Mouse (Mus musculus) lung, postnatal 25 days (tissue): ENCODE results near the gene Fbxo41.
"Not testable (repeated sequence)": the region's sequence is repeated elsewhere in the genome, so short reads cannot be mapped to it uniquely, and the experiment has no call there.

ENCODE experiments used
- DNase-seq: peaks from one replicate; pipeline ENCODE4 v3.0.0; 2022; ENCODE audit warnings: low spot score

Gene Fbxo41

DNA sequence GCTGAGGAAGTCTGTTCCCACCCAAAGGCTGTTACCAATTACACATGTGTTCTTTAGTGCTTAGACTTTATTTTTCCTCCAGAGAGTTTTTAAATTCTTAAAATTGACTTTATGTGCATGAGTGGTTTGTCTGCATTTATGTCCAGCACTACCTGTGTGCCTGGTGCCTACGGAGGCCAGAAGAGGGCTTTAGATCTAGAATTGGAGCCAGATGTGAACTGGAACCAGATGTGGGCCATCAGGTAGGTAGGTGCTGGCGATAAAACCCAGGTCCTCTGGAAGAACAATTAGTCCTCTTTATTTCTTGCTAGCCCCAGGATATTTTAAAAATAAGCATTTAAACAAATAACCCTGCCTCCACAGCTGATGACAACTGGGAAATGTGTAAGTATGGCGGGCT, 11.2 kb downstream of the Fbxo41 start:
- DNase-seq: no peak

GRCm38 (mm10) chr6:85490252-85490651, 12.5 kb downstream of the Fbxo41 start:
- no peak for DNase-seq

DNA sequence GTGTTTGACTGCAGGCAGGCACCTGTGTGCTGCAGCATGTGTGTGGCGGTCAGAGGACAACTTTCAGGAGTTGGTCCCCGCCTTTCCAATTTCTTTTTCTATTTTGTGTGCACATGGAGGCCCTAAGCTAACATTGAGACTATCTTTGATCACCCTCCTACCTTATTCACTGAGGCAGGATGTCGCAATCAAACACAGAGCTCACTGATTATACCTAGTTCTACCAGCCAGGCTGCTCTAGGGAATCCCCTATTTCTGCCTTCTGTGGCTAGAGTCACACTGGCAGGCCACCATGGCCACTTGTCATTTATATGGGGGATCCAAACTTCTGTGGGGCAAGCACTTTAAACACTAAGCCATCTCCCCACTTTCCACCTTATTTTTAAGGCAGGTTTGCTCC, 13.1 kb downstream of the Fbxo41 start:
- DNase-seq: no peak

DNA sequence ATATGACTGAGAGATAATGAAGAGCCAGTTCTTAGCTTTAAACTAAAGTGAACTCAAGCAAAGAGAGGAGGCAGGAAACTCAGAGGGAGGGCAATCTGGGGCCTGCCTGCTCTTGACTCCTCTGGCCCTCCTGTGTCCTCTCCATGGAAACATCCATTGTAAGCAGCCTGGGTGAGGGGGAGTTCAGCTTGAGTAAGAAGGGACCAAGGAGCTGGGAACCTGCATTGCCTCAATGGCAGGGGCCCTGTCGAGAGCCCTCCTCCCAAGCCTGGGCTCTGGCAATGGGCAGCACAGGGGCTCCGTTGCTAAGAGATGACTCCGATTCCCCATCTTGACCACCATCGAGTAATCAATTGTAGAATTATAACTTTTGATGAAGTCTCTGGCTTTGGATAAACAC, 14.3 kb downstream of the Fbxo41 start:
- no peak for DNase-seq

- DNase-seq: no peak
These were observed 17.1 kb downstream of the Fbxo41 start for GRCm38 (mm10) chr6:85485738-85486137.

GRCm38 (mm10) chr6:85483843-85484721, 18.7 kb downstream of the Fbxo41 start:
- DNase-seq: no peak

DNA sequence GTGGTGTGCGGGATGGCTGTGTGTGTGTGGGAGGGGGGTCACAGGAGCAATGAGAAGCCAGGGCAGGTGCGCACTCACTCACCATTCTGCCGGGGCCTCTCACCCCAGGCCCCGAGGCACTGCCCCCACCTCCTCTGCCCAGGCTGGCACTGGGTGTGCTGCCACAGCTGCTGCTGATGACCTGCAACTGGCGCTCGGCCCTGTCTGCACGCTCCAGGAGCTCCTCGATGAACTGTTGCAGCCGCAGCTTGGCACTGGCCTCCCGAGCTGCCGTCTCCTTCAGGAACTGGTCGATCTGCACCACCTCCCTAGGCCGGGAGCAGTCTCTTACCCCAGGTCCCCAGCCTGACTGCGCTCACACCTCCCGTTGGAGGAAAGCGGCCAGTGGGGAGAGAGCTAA, 22.1 kb downstream of the Fbxo41 start:
- no peak for DNase-seq

DNA sequence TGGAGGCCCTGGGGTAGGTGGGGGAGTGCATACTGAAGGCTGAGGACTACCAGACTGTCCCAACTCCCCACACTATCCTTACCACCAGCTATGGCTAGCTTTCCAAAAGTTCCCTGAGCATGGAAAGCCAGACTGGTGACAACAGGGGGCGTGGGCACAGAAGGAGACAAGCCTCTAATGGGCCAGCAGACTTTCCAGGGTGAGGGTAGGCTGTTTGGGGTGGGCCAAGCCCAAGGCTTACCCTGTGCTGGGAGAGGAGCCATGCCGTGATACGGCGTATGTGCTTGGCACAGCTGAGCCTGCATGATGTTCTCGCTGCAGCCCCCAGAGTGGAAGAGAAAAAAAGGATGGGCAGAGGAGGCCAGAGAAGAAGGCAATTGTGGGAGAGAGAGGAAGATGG, 22.8 kb downstream of the Fbxo41 start:
- DNase-seq: no peak

- no peak for DNase-seq
These were observed 24.4 kb downstream of the Fbxo41 start for GRCm38 (mm10) chr6:85478416-85478815.

DNA sequence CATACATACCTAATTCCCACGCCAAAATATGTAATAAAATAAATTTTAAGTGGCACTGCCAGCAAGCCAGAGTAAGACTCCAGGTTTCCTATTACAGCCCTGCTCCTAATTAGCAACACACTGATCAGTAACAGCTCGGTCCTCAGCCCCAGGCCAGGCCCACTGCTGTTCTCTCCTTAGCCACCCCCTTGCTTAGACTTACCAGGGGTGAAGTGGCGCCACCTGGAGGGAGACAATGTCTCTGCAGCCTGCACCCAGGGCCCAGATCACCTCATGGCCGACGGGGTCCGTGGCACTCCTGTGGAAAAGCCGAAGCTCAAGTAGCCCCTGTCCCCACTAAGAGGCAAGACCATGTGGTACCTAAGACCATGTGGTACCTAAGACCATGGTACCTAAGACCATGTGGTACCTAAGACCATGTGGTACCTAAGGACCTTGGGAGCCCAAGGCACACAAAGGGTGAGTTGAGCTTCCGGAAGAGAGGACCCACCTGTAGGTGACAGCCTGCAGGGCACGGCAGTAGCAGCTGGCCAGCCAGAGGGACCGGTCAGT, 25.4 kb downstream of the Fbxo41 start:
- no peak for DNase-seq

- no peak for DNase-seq
These were observed 27.2 kb downstream of the Fbxo41 start for GRCm38 (mm10) chr6:85475581-85475980.

GRCm38 (mm10) chr6:85472542-85472941, 30.3 kb downstream of the Fbxo41 start:
- no peak for DNase-seq

- DNase-seq: no peak
These were observed 30.8 kb downstream of the Fbxo41 start for GRCm38 (mm10) chr6:85471962-85472361.

GRCm38 (mm10) chr6:85469660-85470430, 32.9 kb downstream of the Fbxo41 start:
- DNase-seq: no peak

- DNase-seq: no peak
These were observed 37.4 kb downstream of the Fbxo41 start for GRCm38 (mm10) chr6:85465381-85465780.

GRCm38 (mm10) chr6:85459621-85460020, 43.2 kb downstream of the Fbxo41 start:
- no peak for DNase-seq

GRCm38 (mm10) chr6:85452816-85453215, 50.0 kb downstream of the Fbxo41 start:
- no peak for DNase-seq

DNA sequence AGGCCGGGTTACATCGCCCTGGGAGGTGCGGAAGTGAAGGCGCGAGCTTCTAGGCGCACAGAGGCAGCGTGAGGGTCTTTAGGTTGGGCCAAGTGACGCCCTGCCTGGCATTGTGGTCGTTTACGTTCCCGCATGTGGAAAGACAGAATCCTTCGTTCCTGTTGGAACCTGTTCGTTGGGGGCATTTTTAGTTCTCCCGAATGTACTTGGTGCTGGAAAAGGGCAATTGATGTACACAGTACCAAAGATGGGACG, 50.5 kb downstream of the Fbxo41 start:
- no peak for DNase-seq

GRCm38 (mm10) chr6:85451664-85452410, 51.0 kb downstream of the Fbxo41 start, which contains the start of gene Pradc1:
Gene Pradc1, minus strand, starts transcription at chr6:85451970.
- DNase-seq: peak; percentile 99

DNA sequence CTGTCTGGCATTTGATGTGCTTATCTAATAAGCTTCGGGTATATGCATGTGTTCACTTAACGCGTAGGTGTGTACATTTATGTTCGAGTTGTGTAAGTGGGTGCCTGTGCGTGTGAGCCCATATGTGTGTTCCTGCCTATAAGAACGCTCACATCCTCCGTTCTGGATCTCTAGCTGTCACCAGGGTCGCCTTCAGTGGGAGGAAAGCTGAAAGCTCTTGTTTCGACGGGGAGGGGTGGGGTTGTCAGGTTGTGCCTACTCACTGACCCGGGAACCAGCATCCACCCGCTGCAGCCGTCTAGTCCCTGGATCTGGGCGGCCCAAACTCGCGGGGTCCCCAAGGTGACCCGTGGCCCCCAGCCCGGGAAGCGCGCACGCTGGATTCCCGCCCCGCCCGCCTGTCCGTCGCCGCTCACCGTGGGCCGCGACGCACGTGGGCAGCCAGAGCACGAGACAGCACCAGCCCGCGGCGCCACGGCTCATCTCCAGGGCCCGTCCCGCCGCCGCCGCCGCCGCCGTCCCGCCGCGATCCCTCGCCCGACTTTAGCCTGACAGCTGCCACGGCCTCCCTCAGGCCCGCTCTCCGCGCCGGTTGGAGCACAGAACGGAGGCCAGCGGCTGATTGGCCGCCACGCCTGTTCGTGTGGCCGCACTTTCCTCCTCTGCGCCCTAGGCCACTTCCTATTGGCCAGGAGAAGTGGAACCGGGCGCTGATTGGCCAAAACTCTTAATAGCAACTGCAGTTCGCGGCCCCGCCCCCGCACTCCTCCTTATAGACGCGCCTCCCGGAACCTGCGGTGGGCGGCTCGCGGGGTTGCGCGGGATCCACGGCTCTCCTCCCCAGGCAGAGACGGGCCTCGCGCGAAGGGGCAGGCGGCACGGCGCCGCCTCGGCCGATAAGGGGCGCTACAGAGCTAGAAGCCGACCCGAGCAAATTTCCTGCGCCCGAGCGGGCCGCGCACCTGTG, 51.8 kb downstream of the Fbxo41 start, which contains the start of gene Cct7:
Cct7 (plus strand) TSS at position 818 of the 967 bp plus-strand sequence.
- peak; percentile 99 for DNase-seq

GRCm38 (mm10) chr6:85450140-85450539, 52.7 kb downstream of the Fbxo41 start:
- not testable (repeated sequence) for DNase-seq
